Mouse (Mus musculus) heart, adult 9 months (tissue): Measurements from ENCODE around the gene Stoml1.
"Not testable (repeated sequence)": the region's sequence is repeated elsewhere in the genome, so short reads cannot be mapped to it uniquely, and the experiment has no call there.

ENCODE experiments used
- DNase-seq, 2 experiments: peaks; one replicate each; pipeline ENCODE4 v3.0.0; 2022; ENCODE audit warnings: low spot score in 2 of 2

Gene Stoml1

GRCm38 (mm10) chr9:58241780-58242485 lies 11.0 kb upstream of the Stoml1 start:
- no peak for DNase-seq

GRCm38 (mm10) chr9:58242696-58243095 lies 10.3 kb upstream of the Stoml1 start:
- no peak for DNase-seq

DNA sequence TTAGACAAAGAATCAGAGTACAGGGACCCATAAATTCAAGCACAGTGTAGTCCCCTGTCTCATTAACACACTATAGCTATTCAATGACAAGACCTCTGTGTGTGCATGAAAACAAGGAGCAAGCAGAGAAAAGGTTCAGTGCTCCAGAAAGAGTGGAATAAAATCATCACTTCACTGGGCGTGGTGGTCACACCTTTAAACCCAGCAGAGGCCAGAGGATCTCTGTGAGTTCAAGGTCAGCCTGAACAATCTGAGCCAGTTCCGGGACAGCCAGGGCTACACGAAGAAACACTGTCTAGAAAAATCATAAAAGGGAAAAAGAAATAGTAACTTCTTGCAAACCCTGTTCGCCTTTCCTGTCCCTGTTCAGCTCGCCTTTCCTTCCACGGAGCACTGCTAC lies 9.3 kb upstream of the Stoml1 start:
- DNase-seq: no peak

- DNase-seq: no peak
Observed at GRCm38 (mm10) chr9:58246083-58246591, 6.8 kb upstream of the Stoml1 start.

DNA sequence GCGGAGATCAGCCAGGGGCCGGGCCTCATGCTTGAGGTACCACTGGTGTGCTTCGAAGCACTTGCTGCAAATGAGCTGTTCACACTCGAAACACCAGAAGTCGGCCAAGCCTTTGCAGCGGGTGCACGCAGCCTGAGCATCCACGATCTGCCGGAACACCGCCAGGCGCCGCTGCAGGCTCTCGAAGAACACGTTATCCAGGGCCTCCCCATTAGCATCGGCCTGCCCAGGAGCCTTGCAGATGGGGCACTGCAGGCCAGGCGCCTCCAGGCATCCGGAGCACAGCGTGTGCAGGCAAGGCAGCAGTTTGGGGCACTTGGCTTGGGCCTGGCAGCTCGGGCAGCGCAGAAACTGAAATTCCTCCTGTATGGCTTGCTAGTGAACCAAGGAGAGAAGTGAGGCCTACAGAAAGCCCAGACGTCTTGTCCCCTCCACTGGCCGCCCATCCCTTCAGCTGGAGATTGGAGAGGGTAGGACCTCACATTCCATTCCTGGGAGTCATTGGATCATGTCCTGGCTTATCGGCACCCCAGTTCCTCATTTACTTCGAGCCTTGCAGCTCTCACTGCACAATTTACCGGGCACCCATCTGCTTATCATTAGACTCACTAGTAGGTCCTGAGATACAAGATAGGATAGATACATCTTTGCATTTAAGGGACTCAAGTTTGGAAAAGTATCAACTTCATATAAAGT lies 5.8 kb upstream of the Stoml1 start:
- DNase-seq: peak; percentile 76 to 80

DNA sequence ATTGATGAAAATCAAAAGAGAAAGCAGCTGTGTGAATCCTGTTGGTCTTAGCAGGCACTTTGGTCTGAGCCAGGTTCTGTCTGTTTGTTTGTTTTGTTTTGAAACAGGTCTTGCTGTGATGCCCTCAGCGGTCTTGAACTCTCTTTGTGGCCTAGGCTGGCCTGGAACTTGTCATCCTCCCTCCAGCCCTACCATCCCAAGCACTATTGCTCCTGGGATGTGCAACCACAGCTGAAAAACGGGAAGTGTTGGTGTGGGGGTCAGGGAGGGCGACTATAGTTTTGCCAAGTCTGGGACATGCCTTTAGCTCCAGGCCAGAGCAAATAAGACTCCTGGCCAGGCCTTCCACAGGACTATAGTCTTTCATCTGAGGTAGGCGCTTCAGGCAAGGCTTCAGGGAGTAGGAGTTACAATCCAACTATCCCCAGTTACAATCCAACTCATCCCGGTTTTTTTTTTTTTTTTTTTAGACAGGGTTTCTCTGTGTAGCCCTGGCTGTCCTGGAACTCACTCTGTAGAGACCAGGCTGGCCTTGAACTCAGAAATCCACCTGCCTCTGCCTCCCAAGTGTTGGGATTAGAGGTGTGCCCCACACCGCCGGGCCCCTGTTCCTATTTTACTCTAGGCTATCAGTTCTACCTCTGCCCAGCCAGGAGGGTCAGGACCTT lies 4.1 kb upstream of the Stoml1 start:
- DNase-seq: no peak

DNA sequence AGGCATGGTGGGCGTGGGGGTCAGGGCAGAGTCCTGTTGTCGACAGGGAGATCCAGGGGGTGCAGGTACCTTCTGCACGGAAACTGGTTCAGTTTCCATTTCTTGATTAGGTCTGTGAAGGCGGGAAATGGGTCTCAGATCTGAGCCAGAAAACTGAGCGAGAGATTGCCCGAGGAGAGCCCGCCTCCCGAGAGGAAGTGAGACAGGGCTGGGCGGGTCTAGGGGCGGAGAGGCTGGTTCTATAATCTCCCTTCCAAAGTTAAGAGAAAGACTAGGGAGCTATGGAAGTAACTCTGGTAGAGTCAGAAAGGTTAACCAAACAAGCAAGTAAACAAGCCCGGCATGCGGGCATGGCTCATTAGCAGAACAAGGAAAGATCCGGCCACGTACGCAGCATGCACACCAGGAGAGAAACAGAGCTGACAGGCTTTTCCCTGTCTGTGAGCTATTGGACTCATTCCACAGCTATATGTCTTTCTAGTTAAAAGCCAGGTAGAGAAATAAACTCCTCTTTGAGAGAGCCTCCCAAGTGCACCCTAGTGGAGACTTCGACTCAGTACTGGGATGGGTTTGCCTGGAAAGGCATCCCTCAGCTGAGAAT lies 3.3 kb upstream of the Stoml1 start, which contains the start of gene Pml:
TSS of gene Pml (minus strand) at position 195 of the 601 bp plus-strand sequence.
- DNase-seq: peak; percentile 81

GRCm38 (mm10) chr9:58250322-58250721 lies 2.6 kb upstream of the Stoml1 start:
- no peak for DNase-seq

- DNase-seq: not testable (repeated sequence)
Observed at GRCm38 (mm10) chr9:58250730-58251129, 2.2 kb upstream of the Stoml1 start.

- DNase-seq: not testable (repeated sequence)
Observed at GRCm38 (mm10) chr9:58253805-58254122, 800 bp downstream of the Stoml1 start.

- DNase-seq: no peak
Observed at GRCm38 (mm10) chr9:58255105-58255504, 2.1 kb downstream of the Stoml1 start.

DNA sequence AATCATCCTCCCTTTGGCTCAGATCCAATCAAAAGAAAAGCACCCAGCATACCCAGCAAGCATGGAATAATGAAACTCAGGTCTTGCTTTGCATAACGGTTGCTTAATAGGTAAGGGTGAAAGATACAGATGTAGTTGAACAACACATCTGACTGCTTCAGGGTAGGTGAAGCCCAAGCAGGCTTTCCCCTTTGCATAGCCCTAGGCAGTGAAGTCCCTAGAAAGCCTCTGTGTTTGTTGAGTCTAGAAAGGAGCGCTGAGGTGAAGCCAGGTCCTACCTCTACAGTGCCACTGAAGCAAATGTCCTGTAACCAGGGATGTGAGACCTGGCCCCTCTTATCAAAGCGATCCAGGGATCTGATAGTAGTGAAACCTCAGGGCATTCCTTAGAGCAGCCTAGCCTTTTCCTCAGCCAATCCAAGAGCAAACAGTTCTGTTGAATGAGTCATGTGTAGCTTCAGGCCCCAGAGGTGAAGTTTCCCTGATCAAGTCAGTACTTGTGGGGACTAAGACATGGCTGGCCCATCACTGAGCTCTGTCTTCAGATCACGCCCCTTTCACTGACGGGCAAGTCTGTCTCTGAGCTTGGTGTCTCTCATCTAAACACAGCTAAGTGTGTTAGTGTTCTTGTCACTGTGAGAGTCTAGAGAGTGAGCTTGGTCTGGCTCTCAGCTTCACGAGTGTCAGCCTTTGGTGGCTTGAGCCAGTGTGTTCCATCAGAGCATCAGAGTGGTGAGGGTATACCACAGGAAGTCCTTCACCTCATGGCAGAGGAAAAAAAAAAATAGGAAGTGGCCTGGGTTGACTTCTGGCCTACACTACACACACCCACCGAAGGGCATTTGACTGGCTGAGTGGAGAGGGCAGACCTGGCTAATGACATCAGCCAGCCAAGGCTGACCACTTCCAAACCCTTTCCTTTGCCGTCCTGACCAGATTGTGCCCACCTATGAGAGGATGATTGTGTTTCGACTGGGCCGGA lies 3.0 kb downstream of the Stoml1 start:
- DNase-seq: no peak

DNA sequence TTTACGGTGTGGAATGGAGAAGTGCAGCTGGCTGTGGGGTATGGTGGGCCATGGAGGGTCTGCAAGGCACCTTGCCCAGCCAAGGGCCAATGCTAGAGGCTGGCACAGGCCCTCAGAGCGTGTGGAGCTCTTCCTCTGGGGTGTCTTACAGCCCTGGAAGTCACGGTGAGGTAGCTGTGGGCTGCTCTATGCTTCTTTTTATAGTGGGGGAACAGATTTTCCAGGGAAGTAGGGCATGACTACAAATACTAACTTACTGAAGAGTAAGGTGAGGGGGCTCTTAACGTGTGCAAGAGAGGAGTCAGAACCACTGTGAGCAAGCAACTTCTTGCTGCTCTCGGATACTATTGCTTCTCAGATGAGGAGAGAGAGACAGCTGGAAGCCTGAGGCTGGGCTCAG lies 9.5 kb downstream of the Stoml1 start:
- DNase-seq: no peak

- no peak for DNase-seq
Observed at GRCm38 (mm10) chr9:58265368-58265767, 12.4 kb downstream of the Stoml1 start.

DNA sequence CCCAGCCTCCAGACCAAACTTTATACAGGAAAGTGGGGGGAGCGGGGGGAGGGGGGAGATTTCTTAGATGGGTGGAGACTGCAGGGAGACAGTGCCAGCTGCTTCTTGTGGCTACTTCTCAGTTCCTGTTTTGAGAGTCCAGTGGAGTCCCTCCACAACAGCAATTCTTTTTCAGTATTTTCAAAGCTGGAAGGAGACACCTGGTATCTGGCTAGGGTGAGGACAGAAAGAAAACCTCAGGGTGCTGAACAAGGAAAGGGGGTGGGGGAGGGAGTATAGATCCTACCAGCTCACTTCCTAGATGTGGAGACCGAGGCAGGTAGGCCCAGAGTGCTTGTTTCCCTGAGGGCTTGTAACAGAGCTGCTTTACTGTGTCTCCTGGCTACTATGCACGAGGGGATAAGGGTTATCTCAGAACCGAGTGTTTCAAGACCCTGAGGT lies 13.6 kb downstream of the Stoml1 start:
- DNase-seq: no peak

GRCm38 (mm10) chr9:58267046-58267445 lies 14.1 kb downstream of the Stoml1 start:
- DNase-seq: no peak

- peak in 1 of 2 experiments; percentile 50 for DNase-seq
Observed at GRCm38 (mm10) chr9:58268384-58269313, 15.7 kb downstream of the Stoml1 start.

DNA sequence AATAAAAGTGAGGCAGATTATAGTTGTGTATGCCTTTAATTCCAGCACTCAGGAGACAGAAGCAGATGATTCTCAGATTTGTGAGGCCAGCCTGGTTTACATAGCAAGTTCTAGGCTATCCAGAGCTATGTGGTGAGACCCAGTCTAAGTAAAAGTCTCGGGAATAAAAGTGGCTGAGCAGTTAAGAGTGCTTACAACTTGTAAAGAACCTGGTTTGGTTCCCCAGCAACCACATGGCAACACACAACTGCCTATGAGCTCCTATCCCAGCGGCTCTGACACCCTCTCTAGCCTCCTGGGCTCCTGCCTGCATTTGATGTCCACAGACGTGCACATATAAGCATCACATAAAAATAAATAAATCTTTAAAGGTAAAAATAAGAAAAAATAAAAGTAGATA lies 17.1 kb downstream of the Stoml1 start:
- no peak for DNase-seq

- DNase-seq: no peak
Observed at GRCm38 (mm10) chr9:58271109-58271508, 18.1 kb downstream of the Stoml1 start.

- not testable (repeated sequence) for DNase-seq
Observed at GRCm38 (mm10) chr9:58271551-58271950, 18.6 kb downstream of the Stoml1 start.
